In genomic region chr12:83454697-83455321, GRCm38 (mm10) we compare ENCODE assay signal across 15 mouse cellular contexts. TPM values are rescaled to one million over a fixed set of nuclear protein-coding genes. Genes with fewer than 3 reads are reported as not detected.
A peak's percentile ranks its signal among the peaks of the same experiment; 100 is the strongest.
DNase-seq lines count a peak whose midpoint lies in the region; ATAC-seq and TF ChIP-seq lines count a peak whose summit lies in the region.
"Had no signal": no experiment of that assay in that cellular context is flagged by ENCODE, and none has a peak within 500 bp of the region (broad histone marks: within the 10 kb centered on the region; RNA-seq: fewer than 3 reads in every experiment).

No protein-coding gene starts in this region.

- no peak for TF ChIP-seq RAD21 in CH12.LX (IDR thresholded peaks at IDR 0.05; ENCODE audit: low read depth, low read length)

- in situ Hi-C loops in CH12.LX (cut with MboI; ENCODE audit: low pct_ligation_motif_present, low pct_unique_long_range_greater_than_20kb, low sequenced_read_pairs), result no loop called here

- no peak for TF ChIP-seq CTCF in CH12.LX (conservative IDR thresholded peaks at IDR 0.05 in 1 of 2, IDR thresholded peaks at IDR 0.05 in 1 of 2; ENCODE audit: low read depth in 2 of 2, low read length in 2 of 2)

- WGBS in intestine, embryonic 16.5 days, result 22% methylated on average over 5 of the region's 5 CpGs
- WGBS in liver, embryonic 16.5 days (ENCODE audit: insufficient replicate concordance), result 46% methylated on average over 5 of the region's 5 CpGs
- WGBS in midbrain, embryonic 15.5 days, result 64% methylated on average over 5 of the region's 5 CpGs

- no peaks in the 10 kb centered on the region for H3K9me3 ChIP-seq in CH12.LX (replicated peaks; ENCODE audit: low read length)
- no peaks in the 10 kb centered on the region for H3K9me3 ChIP-seq in intestine, embryonic 16.5 days (ENCODE audit: control insufficient read depth, low read length)
- no peaks in the 10 kb centered on the region for H3K9me3 ChIP-seq in liver, embryonic 16.5 days (replicated peaks; ENCODE audit: control insufficient read depth, low read length)
- H3K9me3 ChIP-seq in midbrain, embryonic 15.5 days, result no peaks in the 10 kb centered on the region
- H3K9me3 ChIP-seq: forebrain, embryonic 10.5 days; limb, embryonic 13.5 days; neural tube, embryonic 12.5 days had no signal

- no peak for DNase-seq in CH12.LX (ENCODE audit: extremely low read depth)
- DNase-seq in kidney, postnatal 10 days, result peak; percentile 46
- no peak for DNase-seq in spleen, adult 18-20 months
- DNase-seq: adrenal gland, adult 8-10 months; cerebellum, adult 9-10 months; heart, postnatal 4 days; lung, postnatal 36 days; midbrain, embryonic 14.5 days had no signal

- no peak overlapping the region for H3K4me3 ChIP-seq in CH12.LX (replicated peaks in 1 of 3; ENCODE audit: low read depth in 2 of 3, low read length in 2 of 3, poor library complexity in 1 of 3)
- no peak overlapping the region for H3K4me3 ChIP-seq in intestine, embryonic 16.5 days (ENCODE audit: low read length)
- no peak overlapping the region for H3K4me3 ChIP-seq in liver, embryonic 16.5 days (ENCODE audit: low read depth, low read length)
- no peak overlapping the region for H3K4me3 ChIP-seq in midbrain, embryonic 15.5 days
- H3K4me3 ChIP-seq: forebrain, embryonic 10.5 days; limb, embryonic 13.5 days; neural tube, embryonic 12.5 days had no signal

- H3K36me3 ChIP-seq in CH12.LX (replicated peaks in 1 of 2; ENCODE audit: control insufficient read depth in 1 of 2, insufficient read depth in 1 of 2, low read length in 1 of 2), result no peaks in the 10 kb centered on the region
- no peaks in the 10 kb centered on the region for H3K36me3 ChIP-seq in intestine, embryonic 16.5 days (ENCODE audit: control insufficient read depth, insufficient read depth, low read length)
- H3K36me3 ChIP-seq in liver, embryonic 16.5 days (ENCODE audit: control insufficient read depth, insufficient read depth), result no peaks in the 10 kb centered on the region
- H3K36me3 ChIP-seq in midbrain, embryonic 15.5 days (replicated peaks), result no peaks in the 10 kb centered on the region
- H3K36me3 ChIP-seq: forebrain, embryonic 10.5 days; limb, embryonic 13.5 days; neural tube, embryonic 12.5 days had no signal

- ATAC-seq in intestine, embryonic 16.5 days, result peak; percentile 83
- peak; percentile 87 for ATAC-seq in liver, embryonic 16.5 days (ENCODE audit: low read depth)
- ATAC-seq in midbrain, embryonic 15.5 days (replicated peaks), result no peak
- ATAC-seq in megakaryocyte-erythroid progenitor cell, adult 5-6 weeks (replicated peaks; ENCODE audit: low FRiP score, low TSS enrichment, poor library complexity, severe bottlenecking), result no peak

- H3K27me3 ChIP-seq in CH12.LX (replicated peaks), result no peaks in the 10 kb centered on the region
- H3K27me3 ChIP-seq in intestine, embryonic 16.5 days (replicated peaks; ENCODE audit: control insufficient read depth, insufficient read depth, low read length), result no peaks in the 10 kb centered on the region
- no peaks in the 10 kb centered on the region for H3K27me3 ChIP-seq in liver, embryonic 16.5 days (ENCODE audit: control insufficient read depth, insufficient read depth, low read depth, low read length)
- H3K27me3 ChIP-seq in midbrain, embryonic 15.5 days (replicated peaks), result no peaks in the 10 kb centered on the region
- H3K27me3 ChIP-seq: limb, embryonic 13.5 days; neural tube, embryonic 12.5 days had no signal

- H3K27ac ChIP-seq in CH12.LX (ENCODE audit: insufficient read depth, low read depth), result no peak overlapping the region
- H3K27ac ChIP-seq in intestine, embryonic 16.5 days (ENCODE audit: low read length), result peak overlapping the region; percentile 71
- H3K27ac ChIP-seq in liver, embryonic 16.5 days (ENCODE audit: low read length), result peak overlapping the region; percentile 67
- no peak overlapping the region for H3K27ac ChIP-seq in midbrain, embryonic 15.5 days
- H3K27ac ChIP-seq: forebrain, embryonic 10.5 days; limb, embryonic 13.5 days; neural tube, embryonic 12.5 days had no signal

- no peak for TF ChIP-seq POLR2A in CH12.LX (IDR thresholded peaks at IDR 0.05; ENCODE audit: low read depth, low read length)

- peaks cover 25 to 65% of the 10 kb centered on the region in 2 experiments for H3K4me1 ChIP-seq in CH12.LX (ENCODE audit: control insufficient read depth in 1 of 2, insufficient read depth in 2 of 2)
- H3K4me1 ChIP-seq in intestine, embryonic 16.5 days (ENCODE audit: control insufficient read depth, insufficient read depth, low read length), result peaks cover 2% of the 10 kb centered on the region; the same call in 1 of the 2 replicates
- H3K4me1 ChIP-seq in liver, embryonic 16.5 days (ENCODE audit: control insufficient read depth, low read depth, low read length), result peaks cover 4% of the 10 kb centered on the region; the same call in 1 of the 2 replicates
- peaks cover 8% of the 10 kb centered on the region; the same call in 1 of the 2 replicates for H3K4me1 ChIP-seq in midbrain, embryonic 15.5 days
- H3K4me1 ChIP-seq: neural tube, embryonic 12.5 days had no signal

- H3K9ac ChIP-seq in CH12.LX (ENCODE audit: insufficient read depth, low read depth), result no peak overlapping the region
- H3K9ac ChIP-seq in intestine, embryonic 16.5 days (ENCODE audit: low read depth, low read length), result no peak overlapping the region
- no peak overlapping the region for H3K9ac ChIP-seq in liver, embryonic 16.5 days (ENCODE audit: low read depth, low read length)
- H3K9ac ChIP-seq in midbrain, embryonic 15.5 days, result no peak overlapping the region
- H3K9ac ChIP-seq: limb, embryonic 13.5 days; neural tube, embryonic 12.5 days had no signal

- H3K4me2 ChIP-seq in CH12.LX (ENCODE audit: insufficient read depth, low read depth, poor library complexity, severe bottlenecking), result peak overlapping the region; percentile 22; the same call in 1 of the 2 replicates
- H3K4me2 ChIP-seq in intestine, embryonic 16.5 days (ENCODE audit: low read depth, low read length), result no peak overlapping the region
- no peak overlapping the region for H3K4me2 ChIP-seq in liver, embryonic 16.5 days (ENCODE audit: low read depth, low read length)
- H3K4me2 ChIP-seq in midbrain, embryonic 15.5 days, result no peak overlapping the region
- H3K4me2 ChIP-seq: limb, embryonic 13.5 days; neural tube, embryonic 12.5 days had no signal

- TF ChIP-seq EP300 in CH12.LX (IDR thresholded peaks at IDR 0.05; ENCODE audit: low read length), result no peak

- H3K79me2 ChIP-seq in CH12.LX (replicated peaks; ENCODE audit: control insufficient read depth, extremely low read depth, insufficient read depth, poor library complexity, severe bottlenecking), result no peaks in the 10 kb centered on the region

- dilution Hi-C loops in CH12.LX (cut with MboI; ENCODE audit: extremely low pct_ligation_motif_present, extremely low pct_unique_long_range_greater_than_20kb, low sequenced_read_pairs), result no loop called here

TF ChIP-seq in CH12.LX, 34 proteins besides CTCF, POLR2A, EP300 and RAD21:
- TF ChIP-seq MYC (IDR thresholded peaks at IDR 0.05; ENCODE audit: low read depth, low read length) (no peak), ZNF384 (IDR thresholded peaks at IDR 0.05; ENCODE audit: low read depth, low read length) (0 out of 2 replicates have a peak, but pooled peaks have one; percentile 21)

RNA-seq across cellular contexts. Expression of gene Dpf3, which starts 32.7 kb away (rescaled TPM):
- 0.42 TPM in 2 replicates for total RNA-seq in CH12.LX (2012; rRNA removed)
- total RNA-seq in CH12.LX (2014; rRNA removed), result 0.85 and 1.2 TPM in 2 replicates
- 1.2 and 3.2 TPM in 2 replicates for polyA plus RNA-seq in CH12.LX (2012; ENCODE audit: insufficient read length, low read depth)
- polyA plus RNA-seq in intestine, embryonic 16.5 days (2015; fragmentation: Nextera tagmentation; extraction: Ambion mirVana), result 7.4 and 8.0 TPM in 2 replicates
- 7.1 and 7.8 TPM in 2 replicates for polyA plus RNA-seq in liver, embryonic 16.5 days (2015; fragmentation: Nextera tagmentation; extraction: Ambion mirVana)
- 25.0 and 26.9 TPM in 2 replicates for polyA plus RNA-seq in midbrain, embryonic 15.5 days (2015; fragmentation: Nextera tagmentation; extraction: Ambion mirVana)
- 4.9 and 17.9 TPM in 2 replicates for total RNA-seq in megakaryocyte-erythroid progenitor cell, adult 5-6 weeks (2014; fragmentation: Nextera tagmentation)
- total RNA-seq in megakaryocyte-erythroid progenitor cell, adult 5-6 weeks (2017), result 26.6 and 35.6 TPM in 2 replicates

Comparison
In these comparisons a context has a peak if more than half of its experiments do, and no peak if none do; other contexts are left out.
1. H3K27ac ChIP-seq: peak in intestine, embryonic 16.5 days (single experiment) and liver, embryonic 16.5 days (single experiment); none in CH12.LX (single experiment) and midbrain, embryonic 15.5 days (single experiment).
2. ATAC-seq: peak in intestine, embryonic 16.5 days (single experiment) and liver, embryonic 16.5 days (single experiment); none in midbrain, embryonic 15.5 days (single experiment) and megakaryocyte-erythroid progenitor cell, adult 5-6 weeks (single experiment).